Mouse (Mus musculus) embryonic facial prominence, embryonic 14.5 days (tissue): Measurements from ENCODE around the gene Pygo2. TPM values are rescaled to one million over a fixed set of nuclear protein-coding genes. Genes with fewer than 3 reads are reported as not detected.

Experiments
- ATAC-seq: fragments of 200-750 bp; cut with Nextera tagmentation; 2 replicates; pipeline ENCODE4 v1.8.0; 2017; ENCODE audit warnings: low read depth, moderate number of reproducible peaks, moderate TSS enrichment
- DNase-seq: peaks from one replicate; pipeline ENCODE4 v3.0.0-alpha.2; 2015; ENCODE audit warnings: low spot score
- H3K27ac ChIP-seq: fragments of 300-500 bp; sonication (generic); replicated peaks from 2 replicates; pipeline ENCODE4 v1.5.1; 2014; ENCODE audit warnings: low read depth, mild to moderate bottlenecking, low read length, moderate library complexity
- H3K27me3 ChIP-seq: fragments of 300-500 bp; sonication (generic); replicated peaks from 2 replicates; pipeline ENCODE4 v1.6.1; 2014; ENCODE audit warnings: low read length; ENCODE audit not compliant: control insufficient read depth, insufficient read depth
- H3K36me3 ChIP-seq: fragments of 300-500 bp; sonication (generic); 2 replicates; pipeline ENCODE4 v1.6.1; 2014; ENCODE audit warnings: low read length, mixed read lengths; ENCODE audit not compliant: control insufficient read depth, insufficient read depth
- H3K4me1 ChIP-seq: fragments of 300-500 bp; sonication (generic); 2 replicates; pipeline ENCODE4 v1.6.1; 2014; ENCODE audit warnings: antibody characterized with exemption, low read length; ENCODE audit not compliant: control insufficient read depth, insufficient read depth
- H3K4me2 ChIP-seq: fragments of 300-500 bp; sonication (generic); 2 replicates; pipeline ENCODE4 v1.6.1; 2014; ENCODE audit warnings: low read depth, mild to moderate bottlenecking, low read length, moderate library complexity, mixed read lengths
- H3K4me3 ChIP-seq: fragments of 300-500 bp; sonication (generic); 2 replicates; pipeline ENCODE4 v1.5.1; 2014; ENCODE audit warnings: low read depth, mild to moderate bottlenecking, low read length
- H3K9ac ChIP-seq: fragments of 300-500 bp; sonication (generic); 2 replicates; pipeline ENCODE4 v1.6.1; 2014; ENCODE audit warnings: low read depth, mild to moderate bottlenecking, low read length, moderate library complexity, mixed read lengths
- H3K9me3 ChIP-seq: fragments of 300-500 bp; sonication (generic); 2 replicates; pipeline ENCODE4 v1.6.1; 2016; ENCODE audit warnings: low read length; ENCODE audit not compliant: control insufficient read depth
- WGBS: fragments of 180-500 bp; shearing (Covaris S2); extraction: QIAGEN DNeasy Blood & Tissue Kit; methylation state at CpG from one replicate; pipeline ENCODE4 v1.1.7; 2014; 5-methylcytosine and 5-hydroxymethylcytosine counted together
- polyA plus RNA-seq: library from polyadenylated mRNA; unstranded; fragments of >200 nt; fragmentation: Nextera tagmentation; extraction: Ambion mirVana; gene quantifications from 2 replicates; pipeline ENCODE4 v1.2.1, GENCODE M21; 2014

Pygo2 gene
- polyA plus RNA-seq, 1 experiment from 2014 or later, result 51.6 TPM

GRCm38 (mm10) chr3:89451916-89452315, 21.9 kb downstream of the Pygo2 start:
- no peak overlapping the region for H3K27ac ChIP-seq
- no peak overlapping the region for H3K4me3 ChIP-seq
- 73% methylated on average over 1 of the region's 1 CpGs for WGBS
- H3K4me2 ChIP-seq, result no peak overlapping the region
- no peaks in the 10 kb centered on the region for H3K4me1 ChIP-seq
- no peak overlapping the region for H3K9ac ChIP-seq
- H3K9me3 ChIP-seq, result no peaks in the 10 kb centered on the region
- ATAC-seq, result no peak
- no peaks in the 10 kb centered on the region for H3K27me3 ChIP-seq
- no peaks in the 10 kb centered on the region for H3K36me3 ChIP-seq
- no peak for DNase-seq

DNA sequence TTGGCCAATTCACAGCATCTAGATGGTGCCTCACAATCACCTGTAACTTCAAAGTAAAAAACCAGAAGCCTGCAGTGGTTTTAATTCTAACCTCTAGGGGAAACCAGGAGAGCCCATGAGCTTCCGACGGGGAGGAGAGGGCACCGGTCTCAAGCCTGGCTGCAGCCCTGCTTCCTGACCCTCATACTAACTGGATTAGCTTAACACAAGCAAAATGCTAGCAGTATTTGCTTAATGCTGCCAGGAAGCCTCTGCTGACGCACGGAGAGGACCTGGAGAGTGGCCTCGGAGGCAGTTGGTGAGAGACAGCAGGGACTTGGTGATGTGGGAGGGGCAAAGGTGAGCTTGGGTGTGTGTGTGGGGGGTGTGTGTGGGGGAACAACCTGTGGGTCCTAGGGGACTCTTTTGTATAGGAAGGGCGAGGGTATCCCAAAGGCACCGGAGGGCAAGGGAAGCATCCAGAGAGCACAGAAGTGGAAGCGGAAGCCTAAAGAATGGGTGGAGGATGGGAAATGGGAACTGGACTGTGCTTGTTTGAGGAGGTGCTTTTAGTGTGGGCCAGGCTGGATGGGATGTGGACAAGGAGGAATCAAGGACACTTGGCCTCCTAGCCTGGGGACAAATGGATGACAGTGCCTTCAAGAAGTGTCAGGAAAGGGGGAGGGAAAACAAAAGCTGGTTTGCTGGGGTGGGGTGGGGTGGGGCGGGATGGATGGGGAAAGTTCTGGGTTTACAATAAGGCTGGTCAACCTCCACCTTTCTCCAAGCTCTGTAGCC, 24.6 kb downstream of the Pygo2 start, which contains the start of gene Pmvk:
Pmvk (plus strand) TSS at position 141 of the 777 bp plus-strand sequence.
- 57% methylated on average over 10 of the region's 10 CpGs for WGBS
- H3K36me3 ChIP-seq, result no peaks in the 10 kb centered on the region
- DNase-seq (no peak), ATAC-seq (no peak)
- H3K4me1 ChIP-seq, result no peaks in the 10 kb centered on the region
- H3K27me3 ChIP-seq, result no peaks in the 10 kb centered on the region
- no peak within 1 kb of the TSS for H3K4me3 ChIP-seq
- no peak within 1 kb of the TSS for H3K4me2 ChIP-seq
- no peaks in the 10 kb centered on the region for H3K9me3 ChIP-seq
- no peak within 1 kb of the TSS for H3K9ac ChIP-seq
- no peak within 1 kb of the TSS for H3K27ac ChIP-seq

GRCm38 (mm10) chr3:89455786-89456285, 25.8 kb downstream of the Pygo2 start:
- H3K27me3 ChIP-seq, result no peaks in the 10 kb centered on the region
- H3K36me3 ChIP-seq, result no peaks in the 10 kb centered on the region
- no peak for DNase-seq
- no peak overlapping the region for H3K4me2 ChIP-seq
- no peaks in the 10 kb centered on the region for H3K4me1 ChIP-seq
- no peak overlapping the region for H3K4me3 ChIP-seq
- H3K9ac ChIP-seq, result no peak overlapping the region
- no peak for ATAC-seq
- no peaks in the 10 kb centered on the region for H3K9me3 ChIP-seq
- 86% methylated on average over 1 of the region's 1 CpGs for WGBS
- no peak overlapping the region for H3K27ac ChIP-seq

DNA sequence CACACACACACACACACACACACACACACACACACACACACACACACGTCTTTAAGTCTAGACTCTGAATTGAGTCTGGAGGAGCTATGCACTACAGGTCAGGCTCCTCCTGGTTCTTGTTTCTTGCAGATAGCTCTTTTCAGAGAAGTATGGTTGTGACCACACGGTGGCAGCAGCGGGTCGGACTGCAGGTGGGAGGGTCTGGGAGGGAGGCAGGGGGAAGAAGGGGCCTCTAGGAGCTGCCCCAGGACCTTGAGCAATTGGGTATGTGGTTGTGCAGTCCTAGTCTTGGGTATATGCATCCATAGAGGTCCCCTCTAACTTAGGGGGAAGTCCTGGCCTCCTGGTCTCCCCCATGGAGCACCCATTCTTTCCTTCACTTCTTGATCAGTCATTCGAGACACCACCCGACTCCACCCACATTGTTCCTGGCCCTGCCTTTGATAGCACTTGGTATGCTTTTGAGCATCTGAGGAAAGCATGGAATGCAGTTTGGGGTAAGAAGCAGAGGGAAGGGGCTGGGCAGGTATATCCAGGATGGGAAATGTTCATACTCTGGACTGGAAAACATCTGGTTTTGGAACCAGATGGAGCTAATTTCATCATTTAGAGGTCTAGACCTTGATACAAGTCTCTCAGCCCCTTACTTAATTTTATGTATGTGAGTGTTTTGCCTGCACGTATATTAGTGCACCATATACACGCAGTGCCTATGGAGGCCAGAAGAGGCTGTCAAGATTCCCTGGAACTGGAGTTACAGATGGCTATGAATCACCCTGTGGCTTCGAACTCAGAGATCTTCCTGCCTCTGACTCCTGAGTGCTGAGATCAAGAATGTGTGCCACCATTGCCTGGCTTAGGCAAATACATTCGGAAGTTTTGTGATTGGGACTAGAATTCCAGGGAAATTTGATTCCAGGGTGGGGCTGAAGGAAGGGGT, 27.0 kb downstream of the Pygo2 start:
- DNase-seq, result peak; percentile 69
- no peak overlapping the region for H3K9ac ChIP-seq
- no peaks in the 10 kb centered on the region for H3K27me3 ChIP-seq
- H3K4me1 ChIP-seq, result no peaks in the 10 kb centered on the region
- no peak overlapping the region for H3K4me2 ChIP-seq
- 32% methylated on average over 10 of the region's 10 CpGs for WGBS
- 0 out of 2 replicates have a peak, but pooled peaks cover 3% of the 10 kb centered on the region for H3K36me3 ChIP-seq
- H3K9me3 ChIP-seq, result no peaks in the 10 kb centered on the region
- no peak overlapping the region for H3K4me3 ChIP-seq
- no peak overlapping the region for H3K27ac ChIP-seq
- ATAC-seq, result no peak; the same call in 1 of the 2 replicates

DNA sequence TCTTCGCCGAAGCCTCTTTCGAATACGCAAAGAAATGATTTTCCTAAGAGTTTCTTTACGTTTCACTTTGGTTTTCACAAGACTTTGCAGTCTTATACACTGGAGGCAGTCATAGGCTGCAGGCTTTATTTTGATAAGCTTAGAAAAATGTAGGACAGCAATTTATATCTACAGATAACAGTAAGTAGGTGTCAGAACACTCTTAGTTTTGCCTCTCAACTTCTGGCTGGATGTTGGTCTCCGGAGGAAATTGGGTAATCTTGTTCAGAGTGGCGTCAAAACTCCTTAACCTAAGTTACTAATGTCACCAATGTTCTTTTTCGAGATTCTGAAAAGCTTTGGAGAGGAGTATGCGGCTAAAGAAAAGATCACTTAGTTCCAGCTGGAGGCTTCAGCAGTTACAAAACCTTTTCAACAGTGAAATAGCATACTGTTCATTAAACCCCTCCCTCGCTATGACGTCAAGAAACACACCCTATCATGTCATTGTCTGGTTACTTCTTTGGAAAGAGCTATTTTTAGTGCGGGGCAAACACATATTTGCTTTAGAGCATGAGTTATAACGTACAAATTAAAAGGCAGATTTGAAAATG, 28.5 kb downstream of the Pygo2 start:
- WGBS, result 45% methylated on average over 13 of the region's 13 CpGs
- H3K27ac ChIP-seq, result peak overlapping the region; percentile 82

DNA sequence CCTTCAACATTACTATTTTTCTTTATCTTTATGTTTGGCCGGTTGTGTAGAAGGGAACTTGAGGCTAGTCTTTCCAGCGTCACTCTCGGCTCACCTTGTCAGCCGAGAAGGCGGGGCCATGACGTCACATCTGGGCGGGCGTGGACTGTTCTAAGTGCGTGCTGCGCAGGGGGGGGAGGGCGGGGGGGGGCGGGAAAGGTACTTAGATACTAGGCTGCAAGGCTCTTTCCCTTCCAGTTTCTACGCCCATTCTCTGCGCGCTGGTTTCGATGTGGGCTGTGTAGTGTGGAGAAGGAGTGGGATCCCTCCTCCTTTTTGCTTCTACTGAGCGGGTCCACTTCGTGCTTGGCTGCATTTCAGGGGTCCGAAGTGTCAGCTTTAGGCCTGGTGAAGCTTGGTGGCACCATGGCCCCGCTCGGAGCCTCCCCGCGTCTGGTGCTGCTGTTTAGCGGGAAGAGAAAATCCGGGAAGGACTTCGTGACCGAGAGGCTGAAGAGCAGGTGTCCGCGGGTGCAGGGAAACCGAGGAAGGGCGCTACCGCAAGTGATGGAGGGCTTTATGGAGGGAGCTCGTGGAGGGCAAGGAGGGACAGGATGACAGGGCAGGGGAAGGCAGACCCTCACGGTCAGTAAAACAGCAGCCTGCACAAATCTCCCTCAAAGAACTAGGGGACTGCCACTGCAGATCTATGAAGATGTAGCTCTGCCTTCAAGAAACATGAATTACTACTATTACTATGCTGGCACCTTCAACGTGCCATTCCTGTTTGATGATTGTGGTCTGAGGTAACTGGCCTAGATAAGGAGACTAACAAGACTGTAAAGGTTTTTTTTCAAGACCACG, 29.2 kb downstream of the Pygo2 start:
- DNase-seq (peak; percentile 95), ATAC-seq (peak; percentile 93)
- under 1% methylated on average over 30 of the region's 36 CpGs for WGBS
- Histone ChIP-seq H3K27me3 (no peaks in the 10 kb centered on the region), H3K9me3 (no peaks in the 10 kb centered on the region), H3K4me1 (no peaks in the 10 kb centered on the region), H3K9ac (peak overlapping the region; percentile 85), H3K27ac (peak overlapping the region; percentile 82), H3K36me3 (0 out of 2 replicates have a peak, but pooled peaks cover 4% of the 10 kb centered on the region), H3K4me3 (peak overlapping the region; percentile 73), H3K4me2 (peak overlapping the region; percentile 91)

More for the DNA sequence above, 28.5 kb downstream of the Pygo2 start:
- no peaks in the 10 kb centered on the region for H3K27me3 ChIP-seq
- H3K4me3 ChIP-seq, result peak overlapping the region; percentile 73
- peak; percentile 45; the same call in 1 of the 2 replicates for ATAC-seq
- peak overlapping the region; percentile 85; the same call in 1 of the 2 replicates for H3K9ac ChIP-seq
- peak overlapping the region; percentile 91 for H3K4me2 ChIP-seq
- H3K9me3 ChIP-seq, result no peaks in the 10 kb centered on the region
- H3K4me1 ChIP-seq, result no peaks in the 10 kb centered on the region
- DNase-seq, result no peak
- H3K36me3 ChIP-seq, result 0 out of 2 replicates have a peak, but pooled peaks cover 4% of the 10 kb centered on the region

GRCm38 (mm10) chr3:89468268-89468667, 38.3 kb downstream of the Pygo2 start:
- Histone ChIP-seq H3K27ac (no peak overlapping the region), H3K36me3 (peaks cover 13% of the 10 kb centered on the region; the same call in 1 of the 2 replicates), H3K4me2 (no peak overlapping the region), H3K4me3 (no peak overlapping the region), H3K27me3 (no peaks in the 10 kb centered on the region), H3K4me1 (no peaks in the 10 kb centered on the region), H3K9ac (no peak overlapping the region), H3K9me3 (no peaks in the 10 kb centered on the region)
- no peak for ATAC-seq
- no peak for DNase-seq
- 49% methylated on average over 4 of the region's 4 CpGs for WGBS
